Mouse (Mus musculus) embryonic facial prominence, embryonic 14.5 days (tissue): ENCODE results near the gene Gm20388. TPM values are rescaled to one million over a fixed set of nuclear protein-coding genes. Genes with fewer than 3 reads are reported as not detected.

Experiments
- ATAC-seq: fragments of 200-750 bp; cut with Nextera tagmentation; 2 replicates; pipeline ENCODE4 v1.8.0; 2017; ENCODE audit warnings: low read depth, moderate number of reproducible peaks, moderate TSS enrichment
- DNase-seq: peaks from one replicate; pipeline ENCODE4 v3.0.0-alpha.2; 2015; ENCODE audit warnings: low spot score
- H3K27ac ChIP-seq: fragments of 300-500 bp; sonication (generic); replicated peaks from 2 replicates; pipeline ENCODE4 v1.5.1; 2014; ENCODE audit warnings: low read depth, mild to moderate bottlenecking, low read length, moderate library complexity
- H3K27me3 ChIP-seq: fragments of 300-500 bp; sonication (generic); replicated peaks from 2 replicates; pipeline ENCODE4 v1.6.1; 2014; ENCODE audit warnings: low read length; ENCODE audit not compliant: control insufficient read depth, insufficient read depth
- H3K36me3 ChIP-seq: fragments of 300-500 bp; sonication (generic); 2 replicates; pipeline ENCODE4 v1.6.1; 2014; ENCODE audit warnings: low read length, mixed read lengths; ENCODE audit not compliant: control insufficient read depth, insufficient read depth
- H3K4me1 ChIP-seq: fragments of 300-500 bp; sonication (generic); 2 replicates; pipeline ENCODE4 v1.6.1; 2014; ENCODE audit warnings: antibody characterized with exemption, low read length; ENCODE audit not compliant: control insufficient read depth, insufficient read depth
- H3K4me2 ChIP-seq: fragments of 300-500 bp; sonication (generic); 2 replicates; pipeline ENCODE4 v1.6.1; 2014; ENCODE audit warnings: low read depth, mild to moderate bottlenecking, low read length, moderate library complexity, mixed read lengths
- H3K4me3 ChIP-seq: fragments of 300-500 bp; sonication (generic); 2 replicates; pipeline ENCODE4 v1.5.1; 2014; ENCODE audit warnings: low read depth, mild to moderate bottlenecking, low read length
- H3K9ac ChIP-seq: fragments of 300-500 bp; sonication (generic); 2 replicates; pipeline ENCODE4 v1.6.1; 2014; ENCODE audit warnings: low read depth, mild to moderate bottlenecking, low read length, moderate library complexity, mixed read lengths
- H3K9me3 ChIP-seq: fragments of 300-500 bp; sonication (generic); 2 replicates; pipeline ENCODE4 v1.6.1; 2016; ENCODE audit warnings: low read length; ENCODE audit not compliant: control insufficient read depth
- WGBS: fragments of 180-500 bp; shearing (Covaris S2); extraction: QIAGEN DNeasy Blood & Tissue Kit; methylation state at CpG from one replicate; pipeline ENCODE4 v1.1.7; 2014; 5-methylcytosine and 5-hydroxymethylcytosine counted together
- polyA plus RNA-seq: library from polyadenylated mRNA; unstranded; fragments of >200 nt; fragmentation: Nextera tagmentation; extraction: Ambion mirVana; gene quantifications from 2 replicates; pipeline ENCODE4 v1.2.1, GENCODE M21; 2014

Gene Gm20388
- polyA plus RNA-seq, 1 experiment from 2014 or later: not detected

- Histone ChIP-seq H3K9ac (no peak overlapping the region), H3K27me3 (peaks cover 38% of the 10 kb centered on the region), H3K36me3 (no peaks in the 10 kb centered on the region), H3K4me3 (no peak overlapping the region), H3K4me1 (no peaks in the 10 kb centered on the region; the same call in 1 of the 2 replicates), H3K4me2 (no peak overlapping the region), H3K27ac (no peak overlapping the region), H3K9me3 (no peaks in the 10 kb centered on the region)
- ATAC-seq (no peak), DNase-seq (no peak)
- WGBS: 23% methylated on average over 11 of the region's 11 CpGs
Measured at GRCm38 (mm10) chr8:121251089-121251488, 1340.4 kb downstream of the Gm20388 start.

- ATAC-seq: no peak
Measured at GRCm38 (mm10) chr8:121255727-121256265, 1345.2 kb downstream of the Gm20388 start.

GRCm38 (mm10) chr8:121258126-121258792 lies 1347.6 kb downstream of the Gm20388 start:
- H3K36me3 ChIP-seq: no peaks in the 10 kb centered on the region
- H3K27me3 ChIP-seq: peaks cover 28% of the 10 kb centered on the region
- H3K9ac ChIP-seq: no peak overlapping the region
- ATAC-seq: peak; percentile 72
- 34% methylated on average over 21 of the region's 21 CpGs for WGBS
- no peak overlapping the region for H3K4me2 ChIP-seq
- no peak overlapping the region for H3K27ac ChIP-seq
- H3K4me3 ChIP-seq: no peak overlapping the region
- H3K9me3 ChIP-seq: no peaks in the 10 kb centered on the region
- peaks cover 14% of the 10 kb centered on the region for H3K4me1 ChIP-seq
- DNase-seq: peak; percentile 46

More at GRCm38 (mm10) chr8:121255727-121256265, 1345.2 kb downstream of the Gm20388 start:
- Histone ChIP-seq H3K27ac (no peak overlapping the region), H3K27me3 (peaks cover 49% of the 10 kb centered on the region), H3K9ac (no peak overlapping the region), H3K4me1 (peaks cover 10% of the 10 kb centered on the region), H3K4me2 (no peak overlapping the region), H3K36me3 (no peaks in the 10 kb centered on the region), H3K4me3 (no peak overlapping the region), H3K9me3 (no peaks in the 10 kb centered on the region)
- WGBS: 39% methylated on average over 14 of the region's 14 CpGs
- DNase-seq: no peak

- 60% methylated on average over 21 of the region's 21 CpGs for WGBS
- peak; percentile 55 for DNase-seq
- H3K27ac ChIP-seq: 0 out of 2 replicates have a peak overlapping the region, but pooled peaks have one; percentile 16
Measured at GRCm38 (mm10) chr8:121262728-121263389, 1352.2 kb downstream of the Gm20388 start.

GRCm38 (mm10) chr8:121263390-121263775 lies 1352.7 kb downstream of the Gm20388 start:
- 49% methylated on average over 10 of the region's 14 CpGs for WGBS
- Histone ChIP-seq H3K9ac (no peak overlapping the region), H3K9me3 (no peaks in the 10 kb centered on the region), H3K27me3 (peaks cover 3% of the 10 kb centered on the region; the same call in 1 of the 2 replicates), H3K4me2 (no peak overlapping the region), H3K4me3 (no peak overlapping the region), H3K36me3 (no peaks in the 10 kb centered on the region), H3K4me1 (peaks cover 13% of the 10 kb centered on the region), H3K27ac (0 out of 2 replicates have a peak overlapping the region, but pooled peaks have one; percentile 16)
- no peak for ATAC-seq
- no peak for DNase-seq

More at GRCm38 (mm10) chr8:121262728-121263389, 1352.2 kb downstream of the Gm20388 start:
- no peaks in the 10 kb centered on the region for H3K36me3 ChIP-seq
- peaks cover 3% of the 10 kb centered on the region; the same call in 1 of the 2 replicates for H3K27me3 ChIP-seq
- H3K9me3 ChIP-seq: no peaks in the 10 kb centered on the region
- H3K4me2 ChIP-seq: no peak overlapping the region
- no peak overlapping the region for H3K9ac ChIP-seq
- no peak for ATAC-seq
- H3K4me1 ChIP-seq: peaks cover 18% of the 10 kb centered on the region
- no peak overlapping the region for H3K4me3 ChIP-seq

- ATAC-seq (peak; percentile 48; the same call in 1 of the 2 replicates), DNase-seq (peak; percentile 50)
- 73% methylated on average over 8 of the region's 9 CpGs for WGBS
- Histone ChIP-seq H3K4me3 (no peak overlapping the region), H3K36me3 (no peaks in the 10 kb centered on the region), H3K4me1 (peaks cover 8% of the 10 kb centered on the region; the same call in 1 of the 2 replicates), H3K27ac (no peak overlapping the region), H3K27me3 (no peaks in the 10 kb centered on the region; the same call in 1 of the 2 replicates), H3K4me2 (no peak overlapping the region), H3K9ac (no peak overlapping the region), H3K9me3 (no peaks in the 10 kb centered on the region)
Measured at GRCm38 (mm10) chr8:121264260-121264659, 1353.6 kb downstream of the Gm20388 start.

- no peak overlapping the region for H3K27ac ChIP-seq
Measured at GRCm38 (mm10) chr8:121271542-121271941, 1360.9 kb downstream of the Gm20388 start.

GRCm38 (mm10) chr8:121273195-121273594 lies 1362.6 kb downstream of the Gm20388 start:
- H3K4me1 ChIP-seq: no peaks in the 10 kb centered on the region
- no peaks in the 10 kb centered on the region for H3K9me3 ChIP-seq
- H3K4me2 ChIP-seq: peak overlapping the region; percentile 23; the same call in 1 of the 2 replicates
- ATAC-seq: peak; percentile 71
- H3K9ac ChIP-seq: no peak overlapping the region
- H3K27me3 ChIP-seq: no peaks in the 10 kb centered on the region
- 0 out of 2 replicates have a peak overlapping the region, but pooled peaks have one; percentile 7 for H3K4me3 ChIP-seq
- 65% methylated on average over 14 of the region's 14 CpGs for WGBS
- H3K36me3 ChIP-seq: no peaks in the 10 kb centered on the region
- DNase-seq: peak; percentile 63
- no peak overlapping the region for H3K27ac ChIP-seq

More at GRCm38 (mm10) chr8:121271542-121271941, 1360.9 kb downstream of the Gm20388 start:
- DNase-seq (no peak), ATAC-seq (no peak)
- no peaks in the 10 kb centered on the region for H3K27me3 ChIP-seq
- H3K36me3 ChIP-seq: no peaks in the 10 kb centered on the region
- H3K9me3 ChIP-seq: no peaks in the 10 kb centered on the region
- H3K9ac ChIP-seq: no peak overlapping the region
- no peaks in the 10 kb centered on the region for H3K4me1 ChIP-seq
- H3K4me3 ChIP-seq: no peak overlapping the region
- no peak overlapping the region for H3K4me2 ChIP-seq
- WGBS: 70% methylated on average over 7 of the region's 8 CpGs
